Mouse (Mus musculus) embryonic facial prominence, embryonic 14.5 days (tissue): ENCODE measurements at regions not wholly inside any gene's neighbourhood (a gene's known extent, or its start where the extent isn't known, plus 50 kb on each side); places are given as distances from the start of the nearest gene placed in this dataset.

Source experiments
- ATAC-seq: fragments of 200-750 bp; cut with Nextera tagmentation; 2 replicates; pipeline ENCODE4 v1.8.0; 2017; ENCODE audit warnings: low read depth, moderate number of reproducible peaks, moderate TSS enrichment
- DNase-seq: peaks from one replicate; pipeline ENCODE4 v3.0.0-alpha.2; 2015; ENCODE audit warnings: low spot score
- H3K27ac ChIP-seq: fragments of 300-500 bp; sonication (generic); replicated peaks from 2 replicates; pipeline ENCODE4 v1.5.1; 2014; ENCODE audit warnings: low read depth, mild to moderate bottlenecking, low read length, moderate library complexity
- H3K27me3 ChIP-seq: fragments of 300-500 bp; sonication (generic); replicated peaks from 2 replicates; pipeline ENCODE4 v1.6.1; 2014; ENCODE audit warnings: low read length; ENCODE audit not compliant: control insufficient read depth, insufficient read depth
- H3K36me3 ChIP-seq: fragments of 300-500 bp; sonication (generic); 2 replicates; pipeline ENCODE4 v1.6.1; 2014; ENCODE audit warnings: low read length, mixed read lengths; ENCODE audit not compliant: control insufficient read depth, insufficient read depth
- H3K4me1 ChIP-seq: fragments of 300-500 bp; sonication (generic); 2 replicates; pipeline ENCODE4 v1.6.1; 2014; ENCODE audit warnings: antibody characterized with exemption, low read length; ENCODE audit not compliant: control insufficient read depth, insufficient read depth
- H3K4me2 ChIP-seq: fragments of 300-500 bp; sonication (generic); 2 replicates; pipeline ENCODE4 v1.6.1; 2014; ENCODE audit warnings: low read depth, mild to moderate bottlenecking, low read length, moderate library complexity, mixed read lengths
- H3K4me3 ChIP-seq: fragments of 300-500 bp; sonication (generic); 2 replicates; pipeline ENCODE4 v1.5.1; 2014; ENCODE audit warnings: low read depth, mild to moderate bottlenecking, low read length
- H3K9ac ChIP-seq: fragments of 300-500 bp; sonication (generic); 2 replicates; pipeline ENCODE4 v1.6.1; 2014; ENCODE audit warnings: low read depth, mild to moderate bottlenecking, low read length, moderate library complexity, mixed read lengths
- H3K9me3 ChIP-seq: fragments of 300-500 bp; sonication (generic); 2 replicates; pipeline ENCODE4 v1.6.1; 2016; ENCODE audit warnings: low read length; ENCODE audit not compliant: control insufficient read depth
- WGBS: fragments of 180-500 bp; shearing (Covaris S2); extraction: QIAGEN DNeasy Blood & Tissue Kit; methylation state at CpG from one replicate; pipeline ENCODE4 v1.1.7; 2014; 5-methylcytosine and 5-hydroxymethylcytosine counted together

DNA sequence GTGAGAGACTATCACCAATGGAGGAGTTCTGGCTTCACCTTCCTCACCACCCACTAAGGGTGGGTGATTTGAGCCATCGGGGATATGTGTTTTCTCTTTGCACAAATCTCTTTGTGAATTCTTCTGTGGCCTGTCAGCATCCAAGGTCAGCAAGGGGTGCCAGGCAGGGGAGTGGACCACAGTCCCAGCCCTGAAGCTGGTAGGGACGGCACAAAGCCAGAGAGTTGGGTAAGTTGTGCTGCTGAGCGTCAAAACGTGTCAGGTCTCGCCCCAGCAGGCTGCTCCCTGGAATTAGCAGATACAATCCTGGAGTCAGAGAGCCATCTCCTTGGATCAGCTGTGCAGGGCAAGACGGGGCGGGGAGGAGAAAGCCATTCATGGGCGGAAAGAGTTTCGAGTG is 101.2 kb upstream of the Zmiz1 start:
- Histone ChIP-seq H3K9me3 (no peaks in the 10 kb centered on the region), H3K27me3 (no peaks in the 10 kb centered on the region), H3K4me1 (peaks cover 33% of the 10 kb centered on the region)

DNA sequence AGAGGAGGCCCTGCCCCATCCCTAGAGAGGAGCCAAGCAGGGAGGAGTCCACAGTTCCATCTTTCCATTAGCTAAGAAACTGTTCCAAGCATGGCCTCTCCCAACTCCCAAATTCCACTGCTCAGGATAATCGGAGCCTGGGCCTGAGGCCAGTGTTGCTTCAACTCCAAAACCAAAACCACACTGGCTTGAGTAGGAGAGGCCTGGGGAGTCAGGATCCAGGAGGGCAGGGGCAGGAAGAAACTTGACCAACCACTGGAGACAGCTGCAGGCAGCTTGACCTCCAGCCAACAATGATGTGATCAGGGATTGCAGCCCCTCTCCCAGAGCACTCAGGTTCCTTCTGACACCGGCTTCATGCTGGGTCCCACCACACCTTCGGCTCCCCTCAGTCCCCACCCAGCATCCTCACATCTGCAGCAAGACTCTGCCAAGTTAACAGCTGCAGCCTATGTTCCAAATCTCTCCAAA is 99.1 kb upstream of the Zmiz1 start:
- Histone ChIP-seq H3K4me2 (no peak overlapping the region), H3K27ac (peak overlapping the region; percentile 41; the same call in 1 of the 2 replicates), H3K4me3 (no peak overlapping the region), H3K36me3 (no peaks in the 10 kb centered on the region), H3K9me3 (no peaks in the 10 kb centered on the region), H3K4me1 (peaks cover 20% of the 10 kb centered on the region), H3K27me3 (no peaks in the 10 kb centered on the region), H3K9ac (no peak overlapping the region)
- DNase-seq (peak; percentile 89), ATAC-seq (peak; percentile 82)
- 37% methylated on average over 3 of the region's 3 CpGs for WGBS

More for the DNA sequence above, 101.2 kb upstream of the Zmiz1 start:
- no peak overlapping the region for H3K27ac ChIP-seq
- H3K4me2 ChIP-seq: no peak overlapping the region
- 73% methylated on average over 9 of the region's 9 CpGs for WGBS
- H3K9ac ChIP-seq: no peak overlapping the region
- H3K4me3 ChIP-seq: no peak overlapping the region
- DNase-seq (no peak), ATAC-seq (no peak)
- no peaks in the 10 kb centered on the region for H3K36me3 ChIP-seq

- no peak overlapping the region for H3K9ac ChIP-seq
- H3K4me1 ChIP-seq: peaks cover 18% of the 10 kb centered on the region
- WGBS: 61% methylated on average over 9 of the region's 9 CpGs
- no peak overlapping the region for H3K4me2 ChIP-seq
- no peaks in the 10 kb centered on the region for H3K27me3 ChIP-seq
- H3K4me3 ChIP-seq: no peak overlapping the region
- H3K27ac ChIP-seq: peak overlapping the region; percentile 41; the same call in 1 of the 2 replicates
- H3K36me3 ChIP-seq: no peaks in the 10 kb centered on the region
- no peaks in the 10 kb centered on the region for H3K9me3 ChIP-seq
- DNase-seq (peak; percentile 63), ATAC-seq (peak; percentile 27; the same call in 1 of the 2 replicates)
Measured at GRCm38 (mm10) chr14:25360726-25361125, 98.3 kb upstream of the Zmiz1 start.

- Histone ChIP-seq H3K9ac (no peak overlapping the region), H3K27me3 (no peaks in the 10 kb centered on the region), H3K27ac (no peak overlapping the region), H3K36me3 (no peaks in the 10 kb centered on the region), H3K4me1 (peaks cover 18% of the 10 kb centered on the region), H3K9me3 (no peaks in the 10 kb centered on the region), H3K4me2 (no peak overlapping the region), H3K4me3 (no peak overlapping the region)
- DNase-seq (peak; percentile 67), ATAC-seq (no peak)
- WGBS: 47% methylated on average over 3 of the region's 3 CpGs
Measured at GRCm38 (mm10) chr14:25361129-25361528, 97.9 kb upstream of the Zmiz1 start.

DNA sequence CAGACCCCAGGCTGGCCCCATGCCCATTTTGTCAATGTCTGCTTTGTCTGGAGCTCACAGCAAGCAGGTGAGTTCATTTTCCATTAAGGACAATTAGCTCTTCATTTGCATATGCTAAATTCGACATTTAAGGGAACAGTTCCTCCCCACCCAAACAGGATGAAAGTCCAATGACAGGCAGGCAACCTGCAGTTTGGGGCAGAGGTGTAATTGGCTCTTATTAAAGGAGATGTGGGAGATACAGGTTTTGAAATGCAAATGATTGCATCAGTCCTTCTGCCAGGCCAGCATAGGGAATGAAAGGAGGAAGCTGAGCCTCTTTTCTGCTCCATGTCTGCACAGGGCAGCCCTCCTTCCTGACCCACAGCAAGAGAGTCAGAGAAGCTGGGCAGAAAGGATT is 96.2 kb upstream of the Zmiz1 start:
- H3K27ac ChIP-seq: no peak overlapping the region
- DNase-seq: no peak
- no peak for ATAC-seq
- no peak overlapping the region for H3K4me2 ChIP-seq
- 11% methylated on average over 1 of the region's 1 CpGs for WGBS
- no peaks in the 10 kb centered on the region for H3K36me3 ChIP-seq
- H3K9ac ChIP-seq: no peak overlapping the region
- no peak overlapping the region for H3K4me3 ChIP-seq
- H3K4me1 ChIP-seq: peaks cover 18% of the 10 kb centered on the region
- H3K9me3 ChIP-seq: no peaks in the 10 kb centered on the region
- no peaks in the 10 kb centered on the region for H3K27me3 ChIP-seq

DNA sequence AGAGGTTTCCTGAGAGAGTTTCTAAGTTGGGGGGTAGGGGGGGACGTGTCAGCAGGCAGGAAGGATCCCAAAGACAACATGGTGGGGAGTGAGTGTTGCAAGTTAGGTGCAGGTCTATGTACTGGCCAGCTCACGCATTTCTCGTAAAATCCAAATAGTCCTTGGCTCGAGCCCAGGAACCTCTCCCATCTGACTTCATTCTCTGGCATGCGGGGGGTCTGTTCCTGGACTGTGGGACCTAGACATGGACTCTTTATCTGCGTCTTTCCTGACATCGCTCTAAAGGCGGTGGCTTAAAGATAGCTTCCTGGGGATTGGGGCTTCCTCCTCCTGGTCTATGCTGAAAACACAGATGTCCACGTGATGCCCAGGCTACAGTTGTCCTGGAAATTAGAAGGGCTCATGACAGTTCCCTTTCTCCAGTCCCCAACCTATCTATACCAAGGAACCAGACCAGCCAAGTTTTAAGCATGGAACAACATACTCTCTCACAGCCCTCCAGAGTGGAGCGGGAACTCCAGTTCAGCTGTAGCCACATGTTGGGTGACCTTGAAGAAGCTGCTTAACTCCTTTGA is 93.7 kb upstream of the Zmiz1 start:
- no peak for DNase-seq
- H3K4me3 ChIP-seq: no peak overlapping the region
- no peaks in the 10 kb centered on the region for H3K9me3 ChIP-seq
- H3K4me2 ChIP-seq: no peak overlapping the region
- no peaks in the 10 kb centered on the region for H3K27me3 ChIP-seq
- H3K36me3 ChIP-seq: 0 out of 2 replicates have a peak, but pooled peaks cover 7% of the 10 kb centered on the region
- no peak for ATAC-seq
- no peak overlapping the region for H3K27ac ChIP-seq
- no peak overlapping the region for H3K9ac ChIP-seq
- H3K4me1 ChIP-seq: peaks cover 12% of the 10 kb centered on the region
- WGBS: 58% methylated on average over 10 of the region's 10 CpGs

- Histone ChIP-seq H3K27me3 (no peaks in the 10 kb centered on the region), H3K36me3 (0 out of 2 replicates have a peak, but pooled peaks cover 7% of the 10 kb centered on the region), H3K9ac (no peak overlapping the region), H3K27ac (no peak overlapping the region), H3K4me2 (no peak overlapping the region), H3K4me1 (peaks cover 5% of the 10 kb centered on the region), H3K4me3 (no peak overlapping the region), H3K9me3 (no peaks in the 10 kb centered on the region)
- ATAC-seq (no peak; the same call in 1 of the 2 replicates), DNase-seq (peak; percentile 46)
- WGBS: 70% methylated on average over 5 of the region's 5 CpGs
Measured at GRCm38 (mm10) chr14:25366009-25366408, 93.0 kb upstream of the Zmiz1 start.

DNA sequence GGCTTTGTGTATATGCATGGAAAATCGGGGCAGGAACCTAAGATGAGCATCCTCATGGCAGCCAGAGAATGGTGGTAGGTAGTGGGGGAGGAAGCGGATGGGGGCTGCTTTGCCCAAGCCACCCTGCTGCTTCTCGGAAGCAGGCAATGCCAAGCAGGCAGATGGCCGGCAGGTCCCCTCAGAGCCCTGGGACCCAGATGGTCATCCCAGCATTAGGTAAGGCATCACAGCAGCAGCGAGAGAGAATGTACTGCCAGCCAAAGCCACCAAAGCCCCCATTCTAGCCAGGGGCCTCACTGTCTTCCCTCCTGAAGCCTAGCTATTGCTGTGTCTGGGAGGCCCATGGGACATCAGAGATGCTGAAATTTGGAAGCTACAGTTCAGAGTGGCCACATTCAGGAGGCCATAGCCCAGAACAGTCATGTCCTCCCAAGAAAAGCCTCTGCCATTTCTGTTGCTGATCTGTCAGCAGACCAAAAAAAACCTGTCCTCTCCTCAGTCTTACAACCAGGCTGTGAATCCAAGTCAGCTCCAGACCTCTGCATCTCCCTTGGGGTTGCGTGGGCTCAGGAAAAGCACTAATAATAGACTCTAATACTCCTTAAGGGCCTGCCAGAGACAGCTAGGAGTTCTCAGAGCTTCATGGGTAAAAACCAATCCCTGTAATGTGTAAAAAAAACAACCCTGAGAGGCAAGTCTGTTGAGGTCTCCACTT is 88.5 kb upstream of the Zmiz1 start:
- no peak overlapping the region for H3K9ac ChIP-seq

More for the DNA sequence above, 88.5 kb upstream of the Zmiz1 start:
- H3K27me3 ChIP-seq: no peaks in the 10 kb centered on the region
- peak overlapping the region; percentile 59; the same call in 1 of the 2 replicates for H3K27ac ChIP-seq
- peaks cover 8% of the 10 kb centered on the region for H3K4me1 ChIP-seq
- WGBS: 83% methylated on average over 6 of the region's 6 CpGs
- 0 out of 2 replicates have a peak, but pooled peaks cover 7% of the 10 kb centered on the region for H3K36me3 ChIP-seq
- H3K4me3 ChIP-seq: no peak overlapping the region
- ATAC-seq (no peak), DNase-seq (no peak)
- no peaks in the 10 kb centered on the region for H3K9me3 ChIP-seq
- H3K4me2 ChIP-seq: no peak overlapping the region
